Mouse (Mus musculus): Measurements from ENCODE around the gene Kcnj16. TPM values are rescaled to one million over a fixed set of nuclear protein-coding genes. Genes with fewer than 3 reads are reported as not detected.

Gene Kcnj16
- total RNA-seq, 2 experiments from 2014 or later = not detected

GRCm38 (mm10) chr11:111064751-111065527 is 97.1 kb downstream of the Kcnj16 start:
- peak; percentile 77 for TF ChIP-seq CTCF (IDR thresholded peaks at IDR 0.05)
- Histone ChIP-seq H3K4me3 (peak overlapping the region; percentile 77), H3K27ac (peak overlapping the region; percentile 98)
- intact Hi-C loops (cut with DNase I) = loop anchor here (2.0 to 10.0 kb wide), 6 partner anchors 172 to 700 kb away; no protein-coding TSS in a partner anchor
- DNase-seq = peak; percentile 59

DNA sequence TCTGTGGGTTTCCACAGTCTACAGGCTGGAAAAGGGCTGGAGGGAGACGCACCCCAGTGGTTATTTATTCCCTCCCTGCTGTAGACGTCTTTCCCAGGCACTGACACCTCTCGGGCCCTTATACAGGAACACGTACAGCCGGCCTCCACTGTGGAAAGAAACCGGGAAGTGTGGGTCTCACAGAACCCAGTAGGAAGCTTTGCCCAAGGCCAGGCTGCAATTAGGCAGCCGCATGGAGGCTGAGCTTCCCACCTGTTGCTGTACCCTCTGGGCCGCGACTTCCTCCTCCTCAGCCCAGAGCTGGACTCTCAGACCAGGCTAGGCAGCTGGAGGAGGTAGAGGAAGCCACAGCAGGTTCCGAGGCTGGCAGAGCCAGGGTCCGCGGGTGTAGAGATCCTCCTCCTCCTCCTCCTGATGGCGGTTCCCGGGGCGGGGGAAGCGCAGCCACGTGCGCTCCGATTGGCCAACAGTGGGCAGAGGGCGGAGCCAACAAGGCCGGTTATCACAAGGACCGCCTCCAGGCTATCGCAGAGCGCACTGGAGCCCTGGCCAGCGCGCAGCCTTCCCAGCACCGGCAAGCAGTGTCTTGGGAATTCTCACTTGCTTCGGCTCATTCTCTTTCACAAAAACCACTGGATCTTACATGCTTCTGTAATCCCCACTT is 97.9 kb downstream of the Kcnj16 start, which contains the start of gene Kcnj2:
Kcnj2 (plus strand) TSS at position 530 of the 664 bp plus-strand sequence.
- DNase-seq = peak; percentile 97
- intact Hi-C loops (cut with DNase I) = loop anchor here (2.0 to 10.0 kb wide), 6 partner anchors 172 to 701 kb away; no protein-coding TSS in a partner anchor
- H3K27ac ChIP-seq = peak within 1 kb of the TSS; percentile 98
- TF ChIP-seq CTCF (IDR thresholded peaks at IDR 0.05) = peak; percentile 13; the same call in 1 of the 2 replicates
- peak within 1 kb of the TSS; percentile 77 for H3K4me3 ChIP-seq

DNA sequence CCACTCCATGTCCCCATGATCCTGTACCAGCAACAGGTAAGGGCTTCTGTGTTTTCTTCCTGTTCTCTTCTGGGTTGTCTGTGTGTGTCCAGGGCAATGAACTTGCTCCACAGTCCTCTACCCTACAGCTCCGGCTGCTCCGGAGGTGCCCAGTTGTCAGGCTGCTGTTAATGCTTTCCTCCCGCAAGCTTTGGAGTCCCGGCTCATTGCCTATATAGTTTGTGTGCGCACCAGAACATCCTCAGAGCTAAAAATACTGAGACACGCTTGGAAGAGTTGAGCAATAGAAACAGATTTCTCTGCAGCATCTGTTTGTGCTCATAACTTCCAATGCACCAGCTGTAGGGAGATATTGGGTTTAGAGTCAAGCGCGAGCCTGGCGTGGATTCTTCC is 98.5 kb downstream of the Kcnj16 start:
- peak; percentile 61 for DNase-seq

DNA sequence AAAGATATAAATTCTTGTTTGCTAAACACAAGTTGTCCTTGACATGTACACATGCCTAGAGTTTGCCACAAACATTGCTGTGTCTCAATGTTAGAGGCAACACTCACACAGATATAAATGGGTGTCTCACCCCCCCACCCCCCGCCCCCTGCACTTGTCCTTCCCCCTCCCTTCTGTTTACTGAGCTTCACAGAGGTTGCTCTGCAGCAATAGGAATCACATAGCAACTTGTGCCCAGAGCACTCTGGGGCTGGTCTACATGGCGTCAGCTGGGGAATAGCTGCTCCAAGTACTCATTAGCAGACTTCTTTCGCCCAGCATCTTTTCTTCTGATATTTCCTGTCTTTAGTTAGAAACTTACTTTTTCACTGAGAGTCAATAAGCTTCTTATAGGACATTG is 100.0 kb downstream of the Kcnj16 start:
- DNase-seq = peak; percentile 46
- intact Hi-C loops (cut with DNase I) = loop anchor here (5.0 to 10.0 kb wide), 4 partner anchors 170 to 703 kb away; no protein-coding TSS in a partner anchor
- H3K4me3 ChIP-seq = peak overlapping the region; percentile 77
- no peak for TF ChIP-seq CTCF (IDR thresholded peaks at IDR 0.05)
- peak overlapping the region; percentile 98 for H3K27ac ChIP-seq

More for the DNA sequence above, 98.5 kb downstream of the Kcnj16 start:
- H3K4me3 ChIP-seq = peak overlapping the region; percentile 77
- intact Hi-C loops (cut with DNase I) = loop anchor here (5.0 to 10.0 kb wide), 4 partner anchors 171 to 701 kb away; no protein-coding TSS in a partner anchor
- H3K27ac ChIP-seq = peak overlapping the region; percentile 98
- no peak for TF ChIP-seq CTCF (IDR thresholded peaks at IDR 0.05)

GRCm38 (mm10) chr11:111070460-111070859 is 102.6 kb downstream of the Kcnj16 start:
- intact Hi-C loops (cut with DNase I) = no loop called here
- DNase-seq = no peak
- H3K27ac ChIP-seq = peak overlapping the region; percentile 53; the same call in 1 of the 2 replicates
- peak overlapping the region; percentile 77 for H3K4me3 ChIP-seq
- no peak for TF ChIP-seq CTCF (IDR thresholded peaks at IDR 0.05)

DNA sequence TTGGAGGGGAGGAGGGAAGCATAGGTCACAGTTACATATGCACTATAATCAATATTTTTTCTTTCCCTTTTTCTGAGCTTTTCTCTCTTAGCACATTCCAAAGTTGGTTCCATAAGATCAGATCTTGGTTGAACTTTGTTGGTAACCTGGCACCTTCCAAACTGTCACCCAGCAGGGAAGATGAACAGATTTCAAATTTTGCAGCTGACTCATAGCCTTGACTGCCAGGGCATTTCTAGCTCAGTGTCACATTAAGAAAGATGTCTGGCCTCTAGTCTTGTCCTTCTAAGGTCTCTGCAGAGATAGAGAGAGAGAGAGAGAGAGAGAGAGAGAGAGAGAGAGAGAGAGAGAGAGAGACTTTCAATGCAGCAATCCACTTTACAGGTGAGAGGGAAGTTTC is 106.3 kb downstream of the Kcnj16 start:
- Histone ChIP-seq H3K27ac (peak overlapping the region; percentile 84), H3K4me3 (peak overlapping the region; percentile 65)
- intact Hi-C loops (cut with DNase I) = no loop called here
- no peak for TF ChIP-seq CTCF (IDR thresholded peaks at IDR 0.05)
- DNase-seq = no peak

Other genes with a start within 250 kb of the Kcnj16 start
- gene Kcnj2, start 98.1 kb downstream of the Kcnj16 start, total RNA-seq (2021) = 10 to 100 TPM; 33.9 to 57.3 TPM

Data from gastrocnemius, adult 2 months (tissue).